Mouse (Mus musculus): ENCODE results near the gene Fam229b. TPM values are rescaled to one million over a fixed set of nuclear protein-coding genes. Genes with fewer than 3 reads are reported as not detected.

The Fam229b gene
- polyA plus RNA-seq, 1 experiment from 2014 or later, result 36.1 TPM

DNA sequence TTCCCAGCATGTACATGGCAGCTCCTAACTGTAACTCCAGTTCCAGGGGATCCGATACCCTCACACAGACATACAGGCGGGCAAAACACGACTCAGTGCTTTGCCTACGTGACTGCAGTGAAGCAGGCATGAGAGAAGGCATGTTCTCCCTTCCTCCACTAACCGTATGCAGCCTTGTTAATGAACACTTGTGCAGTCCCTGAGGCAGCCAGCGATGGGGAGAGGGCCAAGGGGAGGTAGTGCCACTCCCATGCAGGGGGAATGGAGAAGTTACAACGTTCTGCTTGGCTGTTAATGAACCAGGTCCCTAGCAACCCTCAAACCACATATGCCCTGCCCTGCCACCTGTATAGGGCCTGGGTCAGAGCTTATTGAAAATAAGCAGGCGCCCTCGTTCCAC lies 35.9 kb upstream of the Fam229b start:
- H3K9ac ChIP-seq (ENCODE audit: low read depth, low read length), result no peak overlapping the region
- peaks cover 37% of the 10 kb centered on the region for H3K4me1 ChIP-seq (ENCODE audit: control insufficient read depth, insufficient read depth, low read length)
- H3K27me3 ChIP-seq (ENCODE audit: control insufficient read depth, insufficient read depth, low read depth, low read length), result no peaks in the 10 kb centered on the region
- peak overlapping the region; percentile 70; the same call in 1 of the 2 replicates for H3K4me2 ChIP-seq (ENCODE audit: low read length)
- no peaks in the 10 kb centered on the region for H3K36me3 ChIP-seq (ENCODE audit: control insufficient read depth, insufficient read depth, low read length)
- H3K27ac ChIP-seq (ENCODE audit: low read length), result peak overlapping the region; percentile 8; the same call in 1 of the 2 replicates
- no peak for ATAC-seq
- WGBS, result 42% methylated on average over 9 of the region's 9 CpGs
- H3K9me3 ChIP-seq (replicated peaks; ENCODE audit: control insufficient read depth, low read length, poor library complexity, severe bottlenecking), result no peaks in the 10 kb centered on the region
- H3K4me3 ChIP-seq (ENCODE audit: low read depth, low read length), result no peak overlapping the region

DNA sequence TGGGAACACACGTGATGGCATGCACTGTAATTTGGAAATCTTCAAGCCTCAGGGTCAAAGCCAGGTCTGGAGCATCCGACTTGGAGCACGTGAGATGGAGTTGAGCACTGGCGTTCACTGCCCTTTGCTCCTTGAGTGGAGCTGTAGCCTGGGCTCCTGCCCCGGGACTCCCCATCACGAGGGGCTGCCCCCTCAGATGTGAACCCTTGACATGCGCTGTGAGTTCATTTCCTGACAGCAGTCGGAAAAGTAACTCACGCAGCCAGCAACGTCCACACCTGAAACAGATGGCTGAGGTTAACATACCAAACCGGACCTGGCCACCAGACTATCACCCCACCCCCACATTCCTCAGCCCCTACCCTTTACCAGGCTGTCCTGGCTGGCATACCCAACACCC lies 33.9 kb upstream of the Fam229b start:
- no peaks in the 10 kb centered on the region for H3K27me3 ChIP-seq (ENCODE audit: control insufficient read depth, insufficient read depth, low read depth, low read length)
- no peak for ATAC-seq
- 85% methylated on average over 11 of the region's 11 CpGs for WGBS
- no peak overlapping the region for H3K27ac ChIP-seq (ENCODE audit: low read length)
- no peak overlapping the region for H3K4me3 ChIP-seq (ENCODE audit: low read depth, low read length)
- H3K36me3 ChIP-seq (ENCODE audit: control insufficient read depth, insufficient read depth, low read length), result no peaks in the 10 kb centered on the region
- H3K9ac ChIP-seq (ENCODE audit: low read depth, low read length), result no peak overlapping the region
- H3K4me1 ChIP-seq (ENCODE audit: control insufficient read depth, insufficient read depth, low read length), result peaks cover 30% of the 10 kb centered on the region
- no peak overlapping the region for H3K4me2 ChIP-seq (ENCODE audit: low read length)
- no peaks in the 10 kb centered on the region for H3K9me3 ChIP-seq (replicated peaks; ENCODE audit: control insufficient read depth, low read length, poor library complexity, severe bottlenecking)

DNA sequence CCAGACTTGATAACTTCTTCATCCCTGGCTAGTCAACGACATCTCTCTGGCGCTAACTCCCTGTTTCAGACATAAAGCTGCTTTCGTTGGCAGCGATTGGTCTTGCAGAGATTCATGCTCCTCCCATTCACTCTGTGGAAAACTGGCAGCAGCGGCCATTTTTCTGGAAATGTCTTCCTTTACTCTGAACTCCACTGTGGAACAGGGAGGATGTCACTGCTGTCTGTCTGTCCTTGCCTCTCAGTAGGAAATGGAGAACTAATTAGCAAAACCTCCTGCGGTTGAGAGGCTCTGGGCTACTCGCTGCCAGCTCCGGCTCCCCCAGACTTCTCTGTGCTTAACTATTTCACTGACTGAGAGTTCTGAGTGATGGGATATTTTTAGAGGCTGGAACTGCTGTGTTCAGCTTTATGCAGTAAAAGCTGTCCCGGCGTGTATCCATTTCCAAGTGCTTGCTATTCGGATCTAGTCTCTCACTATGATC lies 32.0 kb upstream of the Fam229b start:
- Histone ChIP-seq H3K4me3 (ENCODE audit: low read depth, low read length) (peak overlapping the region; percentile 43), H3K36me3 (ENCODE audit: control insufficient read depth, insufficient read depth, low read length) (no peaks in the 10 kb centered on the region), H3K9me3 (replicated peaks; ENCODE audit: control insufficient read depth, low read length, poor library complexity, severe bottlenecking) (no peaks in the 10 kb centered on the region), H3K27ac (ENCODE audit: low read length) (peak overlapping the region; percentile 95), H3K27me3 (ENCODE audit: control insufficient read depth, insufficient read depth, low read depth, low read length) (no peaks in the 10 kb centered on the region), H3K4me2 (ENCODE audit: low read length) (peak overlapping the region; percentile 55), H3K4me1 (ENCODE audit: control insufficient read depth, insufficient read depth, low read length) (peaks cover 20% of the 10 kb centered on the region), H3K9ac (ENCODE audit: low read depth, low read length) (peak overlapping the region; percentile 70)
- peak; percentile 50 for ATAC-seq
- WGBS, result 6% methylated on average over 11 of the region's 11 CpGs

DNA sequence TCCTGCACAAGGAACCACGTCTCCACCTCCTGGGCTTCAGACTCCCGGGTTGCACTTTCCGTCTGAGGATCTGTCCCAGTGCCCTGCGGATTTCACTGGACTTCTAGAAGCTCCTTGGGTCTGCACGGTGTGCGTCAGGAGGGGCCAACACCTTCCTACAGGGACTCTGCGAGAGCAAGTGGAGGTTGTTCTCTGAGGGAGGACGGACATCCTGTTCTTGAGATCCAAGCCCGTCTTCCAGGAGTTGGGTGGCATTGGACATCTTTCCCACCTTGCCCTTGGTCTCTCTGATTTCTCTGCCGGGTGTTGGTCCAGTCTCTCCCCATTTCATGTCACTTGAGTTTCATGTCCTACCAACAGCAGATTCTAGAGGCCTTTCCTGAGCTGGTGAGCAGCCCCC lies 30.0 kb upstream of the Fam229b start, which contains the start of gene Ccn6:
Ccn6 (minus strand) TSS at position 101 of the 400 bp plus-strand sequence.
- no peaks in the 10 kb centered on the region for H3K9me3 ChIP-seq (replicated peaks; ENCODE audit: control insufficient read depth, low read length, poor library complexity, severe bottlenecking)
- no peak within 1 kb of the TSS for H3K4me3 ChIP-seq (ENCODE audit: low read depth, low read length)
- no peak within 1 kb of the TSS for H3K27ac ChIP-seq (ENCODE audit: low read length)
- H3K4me2 ChIP-seq (ENCODE audit: low read length), result no peak within 1 kb of the TSS
- H3K4me1 ChIP-seq (ENCODE audit: control insufficient read depth, insufficient read depth, low read length), result peaks cover 18% of the 10 kb centered on the region
- H3K36me3 ChIP-seq (ENCODE audit: control insufficient read depth, insufficient read depth, low read length), result no peaks in the 10 kb centered on the region
- 92% methylated on average over 10 of the region's 10 CpGs for WGBS
- no peaks in the 10 kb centered on the region for H3K27me3 ChIP-seq (ENCODE audit: control insufficient read depth, insufficient read depth, low read depth, low read length)
- ATAC-seq, result no peak
- no peak within 1 kb of the TSS for H3K9ac ChIP-seq (ENCODE audit: low read depth, low read length)

DNA sequence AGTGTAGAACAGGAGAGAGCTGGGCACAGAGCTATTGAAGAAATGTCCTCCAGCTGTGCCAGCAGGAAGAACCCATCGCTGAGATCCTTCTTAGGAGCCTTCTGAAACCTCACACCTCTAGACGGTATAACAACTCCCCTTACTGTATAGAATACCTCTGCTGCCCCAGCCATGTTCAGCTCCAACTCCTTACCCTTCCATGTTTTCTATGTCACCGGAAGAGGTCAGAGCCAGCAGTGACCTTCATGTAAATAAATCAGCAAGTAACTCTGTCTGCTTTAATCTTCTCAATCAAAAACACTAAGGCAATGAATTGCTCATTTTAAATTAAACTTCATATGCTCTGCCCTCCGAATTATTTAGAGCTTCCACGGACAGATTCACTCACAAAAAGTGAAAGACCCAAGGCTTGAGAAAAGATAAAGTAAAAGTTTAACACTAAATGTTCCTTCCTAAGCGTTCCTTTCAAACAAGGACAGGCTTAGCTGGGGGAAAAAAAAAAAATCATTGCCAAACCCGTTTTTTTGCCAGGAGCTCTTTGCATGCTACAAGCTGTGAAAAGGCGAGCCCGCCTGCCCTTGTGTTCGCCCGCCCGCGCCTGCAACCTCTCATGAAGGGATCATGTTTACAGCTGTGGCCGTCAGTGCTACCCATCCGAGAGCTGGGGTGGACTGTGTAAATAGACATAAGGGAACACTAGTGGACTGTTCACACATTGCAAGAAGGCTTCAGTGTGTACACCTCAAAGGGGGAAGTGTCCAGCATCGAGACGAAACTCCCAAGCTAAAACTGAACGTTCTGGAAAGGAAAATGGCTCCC lies 29.2 kb upstream of the Fam229b start:
- Histone ChIP-seq H3K36me3 (ENCODE audit: control insufficient read depth, insufficient read depth, low read length) (no peaks in the 10 kb centered on the region), H3K4me2 (ENCODE audit: low read length) (no peak overlapping the region), H3K9me3 (replicated peaks; ENCODE audit: control insufficient read depth, low read length, poor library complexity, severe bottlenecking) (no peaks in the 10 kb centered on the region), H3K27ac (ENCODE audit: low read length) (no peak overlapping the region), H3K4me3 (ENCODE audit: low read depth, low read length) (no peak overlapping the region), H3K4me1 (ENCODE audit: control insufficient read depth, insufficient read depth, low read length) (peaks cover 18% of the 10 kb centered on the region), H3K27me3 (ENCODE audit: control insufficient read depth, insufficient read depth, low read depth, low read length) (no peaks in the 10 kb centered on the region), H3K9ac (ENCODE audit: low read depth, low read length) (no peak overlapping the region)
- no peak for ATAC-seq
- whole genome bisulfite sequencing, result 41% methylated on average over 18 of the region's 18 CpGs

DNA sequence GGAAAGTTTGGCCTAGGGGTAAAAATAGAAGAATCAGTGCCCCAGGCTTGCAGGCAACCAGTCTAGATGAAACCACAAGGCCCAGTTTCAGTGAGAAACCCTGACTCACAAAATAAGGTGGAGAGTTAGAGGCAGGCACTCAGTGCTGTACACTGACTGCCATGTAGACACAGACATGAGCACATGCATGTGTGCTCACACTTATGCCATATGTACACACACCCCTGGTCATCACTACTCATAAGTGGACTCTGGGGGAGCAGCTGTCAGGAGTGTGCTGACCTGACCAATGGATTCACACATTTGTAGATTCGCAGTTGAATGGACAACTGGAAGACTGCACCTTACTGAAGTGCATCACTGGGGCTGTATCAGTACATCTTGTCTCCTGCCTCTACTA lies 27.7 kb upstream of the Fam229b start:
- no peak for ATAC-seq
- no peak overlapping the region for H3K4me2 ChIP-seq (ENCODE audit: low read length)
- H3K27me3 ChIP-seq (ENCODE audit: control insufficient read depth, insufficient read depth, low read depth, low read length), result no peaks in the 10 kb centered on the region
- 86% methylated on average over 1 of the region's 1 CpGs for WGBS
- H3K4me3 ChIP-seq (ENCODE audit: low read depth, low read length), result no peak overlapping the region
- H3K27ac ChIP-seq (ENCODE audit: low read length), result no peak overlapping the region
- H3K36me3 ChIP-seq (ENCODE audit: control insufficient read depth, insufficient read depth, low read length), result no peaks in the 10 kb centered on the region
- no peaks in the 10 kb centered on the region for H3K9me3 ChIP-seq (replicated peaks; ENCODE audit: control insufficient read depth, low read length, poor library complexity, severe bottlenecking)
- no peak overlapping the region for H3K9ac ChIP-seq (ENCODE audit: low read depth, low read length)
- H3K4me1 ChIP-seq (ENCODE audit: control insufficient read depth, insufficient read depth, low read length), result peaks cover 11% of the 10 kb centered on the region

DNA sequence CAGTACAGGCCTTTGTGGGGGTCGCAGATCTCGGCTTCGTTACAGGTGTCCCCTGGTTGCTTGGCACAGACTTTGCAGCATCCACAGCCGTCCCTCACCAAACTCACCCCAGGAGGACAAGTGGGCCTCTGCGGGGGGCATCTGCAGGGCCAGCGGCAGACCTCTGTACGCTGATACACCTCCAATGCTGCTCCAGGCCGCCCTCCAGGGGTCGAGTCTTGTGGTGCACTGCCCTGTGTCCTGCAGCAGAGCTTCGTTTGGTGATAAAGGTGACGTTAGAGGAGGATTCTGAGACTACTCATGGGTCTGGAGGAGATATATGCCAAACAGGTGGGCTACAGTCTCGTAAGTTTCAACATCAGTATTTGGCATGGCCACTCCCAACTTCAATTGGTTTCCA lies 24.6 kb upstream of the Fam229b start:
- Histone ChIP-seq H3K4me1 (ENCODE audit: control insufficient read depth, insufficient read depth, low read length) (no peaks in the 10 kb centered on the region), H3K27ac (ENCODE audit: low read length) (no peak overlapping the region), H3K4me3 (ENCODE audit: low read depth, low read length) (no peak overlapping the region), H3K27me3 (ENCODE audit: control insufficient read depth, insufficient read depth, low read depth, low read length) (no peaks in the 10 kb centered on the region), H3K4me2 (ENCODE audit: low read length) (no peak overlapping the region), H3K36me3 (ENCODE audit: control insufficient read depth, insufficient read depth, low read length) (no peaks in the 10 kb centered on the region), H3K9ac (ENCODE audit: low read depth, low read length) (no peak overlapping the region), H3K9me3 (replicated peaks; ENCODE audit: control insufficient read depth, low read length, poor library complexity, severe bottlenecking) (no peaks in the 10 kb centered on the region)
- WGBS, result 60% methylated on average over 12 of the region's 12 CpGs
- no peak for ATAC-seq

DNA sequence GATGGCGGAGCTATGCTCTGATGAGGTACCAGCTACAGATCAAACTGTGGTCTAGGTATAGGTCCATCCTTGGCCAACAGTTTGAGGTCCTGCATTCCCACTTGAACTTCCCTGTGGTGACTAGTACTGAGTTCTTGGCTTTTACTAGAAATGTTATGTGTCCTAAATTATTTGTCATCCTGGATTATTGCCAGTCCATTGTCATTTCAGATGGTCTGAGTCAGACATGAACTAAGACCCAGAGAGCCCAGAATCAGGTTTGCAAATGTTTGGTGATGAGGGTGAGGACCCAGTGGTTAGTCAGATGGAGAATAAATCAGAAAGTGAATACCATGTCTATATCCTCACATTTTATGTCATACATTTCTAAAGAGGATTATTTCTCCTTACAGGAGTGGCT lies 23.6 kb upstream of the Fam229b start:
- H3K9me3 ChIP-seq (replicated peaks; ENCODE audit: control insufficient read depth, low read length, poor library complexity, severe bottlenecking), result no peaks in the 10 kb centered on the region
- 95% methylated on average over 1 of the region's 1 CpGs for WGBS
- no peak for ATAC-seq

DNA sequence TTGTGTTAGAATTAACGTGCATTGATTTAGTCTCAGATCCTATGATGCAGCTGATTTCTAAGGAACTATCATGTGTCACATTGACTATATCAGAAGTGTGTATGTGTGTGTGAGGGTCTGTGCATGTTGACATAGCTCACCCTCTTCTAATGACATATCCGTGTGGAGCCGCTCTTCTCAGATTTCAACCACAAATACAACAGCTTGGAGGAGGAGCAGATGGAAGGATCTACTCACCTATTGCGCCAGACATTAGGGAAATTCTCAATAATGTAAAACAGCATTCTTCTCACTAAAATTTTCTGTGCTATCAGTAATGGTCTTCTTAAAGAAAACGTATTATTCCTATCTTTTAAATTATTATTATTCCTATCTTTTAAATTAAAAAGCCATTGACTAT lies 23.0 kb upstream of the Fam229b start:
- 91% methylated on average over 5 of the region's 5 CpGs for WGBS
- H3K9me3 ChIP-seq (replicated peaks; ENCODE audit: control insufficient read depth, low read length, poor library complexity, severe bottlenecking), result no peaks in the 10 kb centered on the region
- H3K36me3 ChIP-seq (ENCODE audit: control insufficient read depth, insufficient read depth, low read length), result no peaks in the 10 kb centered on the region
- no peak overlapping the region for H3K4me3 ChIP-seq (ENCODE audit: low read depth, low read length)
- H3K27ac ChIP-seq (ENCODE audit: low read length), result no peak overlapping the region
- H3K27me3 ChIP-seq (ENCODE audit: control insufficient read depth, insufficient read depth, low read depth, low read length), result no peaks in the 10 kb centered on the region
- H3K9ac ChIP-seq (ENCODE audit: low read depth, low read length), result no peak overlapping the region
- no peak overlapping the region for H3K4me2 ChIP-seq (ENCODE audit: low read length)
- ATAC-seq, result no peak
- no peaks in the 10 kb centered on the region for H3K4me1 ChIP-seq (ENCODE audit: control insufficient read depth, insufficient read depth, low read length)

More for the DNA sequence above, 23.6 kb upstream of the Fam229b start:
- Histone ChIP-seq H3K4me2 (ENCODE audit: low read length) (no peak overlapping the region), H3K9ac (ENCODE audit: low read depth, low read length) (no peak overlapping the region), H3K27me3 (ENCODE audit: control insufficient read depth, insufficient read depth, low read depth, low read length) (no peaks in the 10 kb centered on the region), H3K4me3 (ENCODE audit: low read depth, low read length) (no peak overlapping the region), H3K27ac (ENCODE audit: low read length) (no peak overlapping the region), H3K4me1 (ENCODE audit: control insufficient read depth, insufficient read depth, low read length) (no peaks in the 10 kb centered on the region), H3K36me3 (ENCODE audit: control insufficient read depth, insufficient read depth, low read length) (no peaks in the 10 kb centered on the region)
